Mouse (Mus musculus) testis, adult 2 months (tissue): Measurements from ENCODE around the gene Gm37240. TPM values are rescaled to one million over a fixed set of nuclear protein-coding genes. Genes with fewer than 3 reads are reported as not detected.

Source experiments
- H3K27ac ChIP-seq: fragments of 200-500 bp; 2 replicates; pipeline ENCODE4 v1.5.1; 2012; ENCODE audit warnings: low read depth, low read length; ENCODE audit not compliant: control insufficient read depth, insufficient read depth
- H3K27me3 ChIP-seq: fragments of 200-500 bp; 2 replicates; pipeline ENCODE4 v1.6.1; 2012; ENCODE audit warnings: mild to moderate bottlenecking, low read length, moderate library complexity; ENCODE audit not compliant: control insufficient read depth, insufficient read depth
- H3K36me3 ChIP-seq: fragments of 200-500 bp; 2 replicates; pipeline ENCODE4 v1.6.1; 2012; ENCODE audit warnings: mild to moderate bottlenecking, low read length; ENCODE audit not compliant: control insufficient read depth, insufficient read depth
- H3K4me1 ChIP-seq: fragments of 200-500 bp; 2 replicates; pipeline ENCODE4 v1.6.1; 2012; ENCODE audit warnings: low read length; ENCODE audit not compliant: control insufficient read depth, insufficient read depth
- H3K4me3 ChIP-seq: fragments of 200-500 bp; 2 replicates; pipeline ENCODE4 v1.5.1; 2012; ENCODE audit warnings: low read depth, mild to moderate bottlenecking, low read length, moderate library complexity, mixed read lengths; ENCODE audit not compliant: control insufficient read depth
- CTCF ChIP-seq: fragments of 200-500 bp; IDR thresholded peaks from 2 replicates; pipeline ENCODE4 v1.5.1; 2012; ENCODE audit warnings: low read depth, mild to moderate bottlenecking, inconsistent platforms, low read length, moderate library complexity; ENCODE audit not compliant: control insufficient read depth, insufficient read depth, insufficient replicate concordance
- POLR2A ChIP-seq: fragments of 200-500 bp; IDR thresholded peaks from 2 replicates; pipeline ENCODE4 v1.6.1; 2012; ENCODE audit warnings: low read depth, mild to moderate bottlenecking, inconsistent platforms, low read length, moderate library complexity; ENCODE audit not compliant: control insufficient read depth
- polyA plus RNA-seq: library from polyadenylated mRNA; depleted of rRNA; stranded (reverse); fragments of >200 nt; gene quantifications from 2 replicates; pipeline ENCODE4 v1.2.3, GENCODE M21; 2012

The Gm37240 gene
- polyA plus RNA-seq, 1 experiment, result not detected

DNA sequence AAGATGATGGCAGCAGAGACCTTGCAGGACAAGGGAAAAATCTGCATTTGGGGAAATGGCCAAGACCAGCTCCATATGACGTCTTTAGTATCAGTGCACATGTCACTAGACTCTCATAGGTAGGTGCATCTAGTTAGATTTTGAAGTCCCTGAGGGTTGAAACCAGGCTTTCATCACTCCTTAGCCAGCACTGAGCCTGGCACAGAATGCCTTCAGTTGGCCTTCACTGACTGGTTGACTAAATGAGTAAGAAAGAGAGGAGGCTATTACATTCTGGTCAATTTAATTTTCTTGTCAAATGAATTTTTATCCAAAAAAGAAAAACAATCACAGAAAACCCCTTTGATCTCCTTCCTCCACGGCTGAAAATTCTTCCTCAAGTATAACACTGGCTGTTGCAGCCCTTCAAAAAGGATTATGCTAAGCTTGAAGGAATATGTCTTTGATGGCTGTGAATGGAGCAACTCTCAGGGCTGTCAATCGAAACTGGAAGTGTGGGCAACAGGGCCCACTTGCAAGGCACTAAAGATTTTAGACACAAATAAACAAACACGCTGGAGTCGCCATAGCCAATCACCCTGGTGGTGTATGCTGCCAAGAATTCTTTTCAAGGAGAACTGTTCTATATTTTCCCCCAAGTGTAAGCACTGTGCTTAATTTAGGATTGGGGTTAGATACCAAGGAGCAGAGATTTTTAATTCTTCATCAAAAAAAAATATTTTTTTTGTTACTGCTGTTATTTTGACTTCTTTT lies 522.6 kb downstream of the Gm37240 start:
- Histone ChIP-seq H3K27me3 (no peaks in the 10 kb centered on the region), H3K4me1 (peaks cover 9% of the 10 kb centered on the region), H3K4me3 (no peak overlapping the region), H3K27ac (no peak overlapping the region), H3K36me3 (no peaks in the 10 kb centered on the region)
- TF ChIP-seq CTCF, result no peak
- TF ChIP-seq POLR2A, result no peak

DNA sequence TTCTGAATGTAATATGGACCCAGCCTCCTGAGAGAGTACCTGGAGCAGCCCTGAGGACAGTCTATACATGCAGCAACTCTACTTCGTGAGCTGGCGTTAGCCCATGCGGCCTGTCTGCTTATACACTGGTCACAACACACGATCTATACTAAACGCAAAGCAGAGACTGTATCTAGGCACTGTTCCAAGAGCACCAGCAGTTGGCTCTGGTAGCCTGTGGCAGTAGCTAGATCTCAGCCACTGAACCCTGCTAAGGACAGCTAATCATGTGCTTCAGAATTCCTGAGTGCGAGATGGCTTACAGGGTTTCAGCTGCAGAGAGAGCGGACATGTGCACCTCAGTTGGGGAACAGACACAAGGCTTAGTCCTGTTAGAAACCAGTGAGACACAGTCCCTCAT lies 524.4 kb downstream of the Gm37240 start:
- H3K36me3 ChIP-seq, result no peaks in the 10 kb centered on the region

GRCm38 (mm10) chr3:85356373-85356772 lies 530.9 kb downstream of the Gm37240 start:
- no peak overlapping the region for H3K27ac ChIP-seq
- no peaks in the 10 kb centered on the region for H3K27me3 ChIP-seq
- TF ChIP-seq POLR2A (no peak), CTCF (no peak)
- no peak overlapping the region for H3K4me3 ChIP-seq
- no peaks in the 10 kb centered on the region for H3K36me3 ChIP-seq
- H3K4me1 ChIP-seq, result peaks cover 2% of the 10 kb centered on the region; the same call in 1 of the 2 replicates

More for the DNA sequence above, 524.4 kb downstream of the Gm37240 start:
- Histone ChIP-seq H3K4me3 (no peak overlapping the region), H3K27ac (no peak overlapping the region), H3K4me1 (peaks cover 2% of the 10 kb centered on the region; the same call in 1 of the 2 replicates), H3K27me3 (no peaks in the 10 kb centered on the region)
- TF ChIP-seq POLR2A (no peak), CTCF (no peak)

DNA sequence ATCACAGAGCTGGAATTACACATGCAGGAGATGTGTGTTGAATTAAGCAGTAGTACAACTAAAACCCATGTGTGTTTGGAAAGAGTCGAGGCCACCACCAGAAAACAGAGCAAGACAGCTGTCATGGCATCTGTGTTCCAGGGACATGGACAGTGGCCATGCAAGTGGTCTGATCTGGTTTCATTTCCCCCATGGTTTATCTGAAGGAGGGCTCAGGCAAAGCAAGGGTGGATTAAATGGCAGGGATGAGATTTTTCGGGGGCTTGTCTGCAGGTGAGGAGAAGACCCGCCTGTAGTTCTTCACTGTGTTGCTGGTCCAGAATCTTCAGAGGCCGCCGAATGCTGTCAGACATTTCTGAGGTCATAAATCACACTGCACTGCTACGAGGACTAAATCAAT lies 539.3 kb downstream of the Gm37240 start:
- Histone ChIP-seq H3K27me3 (no peaks in the 10 kb centered on the region), H3K4me1 (no peaks in the 10 kb centered on the region), H3K27ac (no peak overlapping the region), H3K4me3 (no peak overlapping the region), H3K36me3 (no peaks in the 10 kb centered on the region)
- no peak for TF ChIP-seq POLR2A
- TF ChIP-seq CTCF, result no peak

GRCm38 (mm10) chr3:85341103-85341860 lies 546.0 kb downstream of the Gm37240 start:
- TF ChIP-seq CTCF (no peak), POLR2A (no peak)

GRCm38 (mm10) chr3:85340491-85340890 lies 546.8 kb downstream of the Gm37240 start:
- H3K36me3 ChIP-seq, result no peaks in the 10 kb centered on the region
- H3K27me3 ChIP-seq, result no peaks in the 10 kb centered on the region
- H3K4me3 ChIP-seq, result no peak overlapping the region
- no peaks in the 10 kb centered on the region; the same call in 1 of the 2 replicates for H3K4me1 ChIP-seq
- no peak for TF ChIP-seq CTCF
- no peak for TF ChIP-seq POLR2A
- H3K27ac ChIP-seq, result no peak overlapping the region

More at GRCm38 (mm10) chr3:85341103-85341860, 546.0 kb downstream of the Gm37240 start:
- Histone ChIP-seq H3K27ac (peak overlapping the region; percentile 39; the same call in 1 of the 2 replicates), H3K27me3 (no peaks in the 10 kb centered on the region), H3K4me3 (no peak overlapping the region), H3K4me1 (no peaks in the 10 kb centered on the region; the same call in 1 of the 2 replicates), H3K36me3 (no peaks in the 10 kb centered on the region)

GRCm38 (mm10) chr3:85339926-85340325 lies 547.4 kb downstream of the Gm37240 start:
- no peak overlapping the region for H3K27ac ChIP-seq
- no peak overlapping the region for H3K4me3 ChIP-seq
- H3K4me1 ChIP-seq, result no peaks in the 10 kb centered on the region; the same call in 1 of the 2 replicates
- H3K27me3 ChIP-seq, result no peaks in the 10 kb centered on the region
- no peaks in the 10 kb centered on the region for H3K36me3 ChIP-seq
- TF ChIP-seq CTCF (no peak), POLR2A (no peak)

- Histone ChIP-seq H3K27me3 (no peaks in the 10 kb centered on the region), H3K4me1 (no peaks in the 10 kb centered on the region; the same call in 1 of the 2 replicates), H3K36me3 (no peaks in the 10 kb centered on the region), H3K27ac (no peak overlapping the region; the same call in 1 of the 2 replicates), H3K4me3 (no peak overlapping the region)
- TF ChIP-seq CTCF, result no peak
- no peak for TF ChIP-seq POLR2A
Measured at GRCm38 (mm10) chr3:85339269-85339820, 548.0 kb downstream of the Gm37240 start.
